Mouse (Mus musculus) small intestine, adult 2 months (tissue): ENCODE results near the gene Gm17387. TPM values are rescaled to one million over a fixed set of nuclear protein-coding genes. Genes with fewer than 3 reads are reported as not detected.

ENCODE experiments used
- H3K27ac ChIP-seq: fragments of 200-500 bp; 2 replicates; pipeline ENCODE4 v1.5.1; 2012; ENCODE audit warnings: low read depth, low read length, control low read depth, inconsistent platforms; ENCODE audit not compliant: insufficient read depth
- H3K27me3 ChIP-seq: fragments of 200-500 bp; 2 replicates; pipeline ENCODE4 v1.6.1; 2012; ENCODE audit warnings: mild to moderate bottlenecking, moderate library complexity, low read length, inconsistent platforms; ENCODE audit not compliant: control insufficient read depth, insufficient read depth
- H3K36me3 ChIP-seq: fragments of 200-500 bp; 2 replicates; pipeline ENCODE4 v1.6.1; 2012; ENCODE audit warnings: mild to moderate bottlenecking, low read length, control low read depth, inconsistent platforms; ENCODE audit not compliant: control insufficient read depth, insufficient read depth
- H3K4me1 ChIP-seq: fragments of 200-500 bp; 2 replicates; pipeline ENCODE4 v1.6.1; 2012; ENCODE audit warnings: low read length, inconsistent platforms, mixed read lengths; ENCODE audit not compliant: control insufficient read depth, insufficient read depth, insufficient read length
- H3K4me3 ChIP-seq: fragments of 200-500 bp; 2 replicates; pipeline ENCODE4 v1.5.1; 2012; ENCODE audit warnings: low read depth, mild to moderate bottlenecking, control low read depth, inconsistent platforms, low read length, moderate library complexity
- CTCF ChIP-seq: fragments of 200-500 bp; IDR thresholded peaks from 2 replicates; pipeline ENCODE4 v1.5.1; 2012; ENCODE audit warnings: low read depth, mild to moderate bottlenecking, control low read depth, inconsistent platforms, low read length, moderate library complexity, mixed read lengths; ENCODE audit not compliant: insufficient replicate concordance, insufficient read length; ENCODE audit errors: extremely low read depth
- POLR2A ChIP-seq: fragments of 200-500 bp; IDR thresholded peaks from 2 replicates; pipeline ENCODE4 v1.6.1; 2012; ENCODE audit warnings: low read depth, mild to moderate bottlenecking, control low read depth, inconsistent platforms, low read length, moderate library complexity
- WGBS: fragments of 180-500 bp; shearing (Covaris S2); methylation state at CpG from one replicate; pipeline ENCODE4 v1.1.7; 2018; 5-methylcytosine and 5-hydroxymethylcytosine counted together
- polyA plus RNA-seq: library from polyadenylated mRNA; depleted of rRNA; stranded (reverse); fragments of >200 nt; gene quantifications from 2 replicates; pipeline ENCODE4 v1.2.3, GENCODE M21; 2012

Gm17387 gene
- polyA plus RNA-seq, 1 experiment, result not detected

- peaks cover 4% of the 10 kb centered on the region; the same call in 1 of the 2 replicates for H3K4me1 ChIP-seq
- no peaks in the 10 kb centered on the region for H3K36me3 ChIP-seq
- TF ChIP-seq POLR2A (no peak), CTCF (no peak)
- H3K27me3 ChIP-seq, result no peaks in the 10 kb centered on the region
- WGBS, result 100% methylated on average over 4 of the region's 4 CpGs
- H3K4me3 ChIP-seq, result no peak overlapping the region
- H3K27ac ChIP-seq, result no peak overlapping the region
Observed at GRCm38 (mm10) chr7:141039386-141040107, 10.6 kb downstream of the Gm17387 start.

- H3K36me3 ChIP-seq, result no peaks in the 10 kb centered on the region
- 33% methylated on average over 6 of the region's 9 CpGs for WGBS
- no peak overlapping the region for H3K4me3 ChIP-seq
- TF ChIP-seq POLR2A (no peak), CTCF (no peak)
- peak overlapping the region; percentile 76 for H3K27ac ChIP-seq
- H3K27me3 ChIP-seq, result no peaks in the 10 kb centered on the region
- H3K4me1 ChIP-seq, result peaks cover 4% of the 10 kb centered on the region; the same call in 1 of the 2 replicates
Observed at GRCm38 (mm10) chr7:141040867-141041606, 12.1 kb downstream of the Gm17387 start.

GRCm38 (mm10) chr7:141041661-141042060 is 12.7 kb downstream of the Gm17387 start:
- Histone ChIP-seq H3K36me3 (no peaks in the 10 kb centered on the region), H3K4me1 (peaks cover 7% of the 10 kb centered on the region; the same call in 1 of the 2 replicates), H3K27me3 (no peaks in the 10 kb centered on the region), H3K27ac (peak overlapping the region; percentile 48), H3K4me3 (no peak overlapping the region)
- no peak for TF ChIP-seq CTCF
- TF ChIP-seq POLR2A, result no peak
- WGBS, result 7% methylated on average over 5 of the region's 5 CpGs

GRCm38 (mm10) chr7:141042539-141042938 is 13.6 kb downstream of the Gm17387 start:
- H3K4me3 ChIP-seq, result no peak overlapping the region
- peak overlapping the region; percentile 19 for H3K27ac ChIP-seq
- TF ChIP-seq POLR2A (no peak), CTCF (no peak)
- no peaks in the 10 kb centered on the region for H3K27me3 ChIP-seq
- 29% methylated on average over 4 of the region's 4 CpGs for WGBS
- H3K36me3 ChIP-seq, result no peaks in the 10 kb centered on the region
- H3K4me1 ChIP-seq, result peaks cover 14% of the 10 kb centered on the region

GRCm38 (mm10) chr7:141046931-141047580 is 18.1 kb downstream of the Gm17387 start:
- Histone ChIP-seq H3K27me3 (no peaks in the 10 kb centered on the region), H3K27ac (peak overlapping the region; percentile 92), H3K36me3 (no peaks in the 10 kb centered on the region), H3K4me1 (peaks cover 14% of the 10 kb centered on the region), H3K4me3 (no peak overlapping the region)
- TF ChIP-seq POLR2A, result no peak
- TF ChIP-seq CTCF, result no peak
- WGBS, result 33% methylated on average over 6 of the region's 6 CpGs

GRCm38 (mm10) chr7:141047581-141048225 is 18.8 kb downstream of the Gm17387 start:
- peak; percentile 21 for TF ChIP-seq POLR2A
- TF ChIP-seq CTCF, result no peak
- H3K36me3 ChIP-seq, result no peaks in the 10 kb centered on the region
- peaks cover 14% of the 10 kb centered on the region for H3K4me1 ChIP-seq
- WGBS, result 10% methylated on average over 15 of the region's 19 CpGs
- peak overlapping the region; percentile 92 for H3K27ac ChIP-seq
- H3K4me3 ChIP-seq, result peak overlapping the region; percentile 58
- H3K27me3 ChIP-seq, result no peaks in the 10 kb centered on the region
